Mouse (Mus musculus) forebrain, embryonic 14.5 days (tissue): ENCODE data around the gene Siah3. TPM values are rescaled to one million over a fixed set of nuclear protein-coding genes. Genes with fewer than 3 reads are reported as not detected.

Experiments
- ATAC-seq: fragments of 200-750 bp; cut with Nextera tagmentation; 2 replicates; pipeline ENCODE4 v1.8.0; 2017; ENCODE audit warnings: mild to moderate bottlenecking, moderate library complexity
- DNase-seq: peaks from one replicate; pipeline ENCODE4 v3.0.0-alpha.2; 2015; ENCODE audit warnings: low spot score
- H3K27ac ChIP-seq: fragments of 300-500 bp; sonication (generic); 2 replicates; pipeline ENCODE4 v1.5.1; 2014; ENCODE audit warnings: low read depth, mild to moderate bottlenecking, control low read depth, low read length, moderate library complexity
- H3K27me3 ChIP-seq: fragments of 300-500 bp; sonication (generic); replicated peaks from 2 replicates; pipeline ENCODE4 v1.6.1; 2014; ENCODE audit warnings: low read length, control low read depth, mixed read lengths; ENCODE audit not compliant: control insufficient read depth, insufficient read depth
- H3K36me3 ChIP-seq: fragments of 300-500 bp; sonication (generic); 2 replicates; pipeline ENCODE4 v1.6.1; 2014; ENCODE audit warnings: low read length, control low read depth; ENCODE audit not compliant: control insufficient read depth, insufficient read depth
- H3K4me1 ChIP-seq: fragments of 300-500 bp; sonication (generic); 2 replicates; pipeline ENCODE4 v1.6.1; 2014; ENCODE audit warnings: antibody characterized with exemption, low read length, control low read depth; ENCODE audit not compliant: control insufficient read depth, insufficient read depth
- H3K4me2 ChIP-seq: fragments of 300-500 bp; sonication (generic); 2 replicates; pipeline ENCODE4 v1.6.1; 2014; ENCODE audit warnings: mild to moderate bottlenecking, control low read depth, low read length
- H3K4me3 ChIP-seq: fragments of 300-500 bp; sonication (generic); 2 replicates; pipeline ENCODE4 v1.5.1; 2014; ENCODE audit warnings: low read depth, low read length, control low read depth
- H3K9ac ChIP-seq: fragments of 300-500 bp; sonication (generic); 2 replicates; pipeline ENCODE4 v1.6.1; 2014; ENCODE audit warnings: mild to moderate bottlenecking, low read length, control low read depth, moderate library complexity
- H3K9me3 ChIP-seq: fragments of 300-500 bp; sonication (generic); replicated peaks from 2 replicates; pipeline ENCODE4 v1.6.1; 2016; ENCODE audit warnings: low read length, control low read depth, mixed read lengths; ENCODE audit not compliant: control insufficient read depth
- WGBS: fragments of 180-500 bp; shearing (Covaris S2); extraction: QIAGEN DNeasy Blood & Tissue Kit; methylation state at CpG from one replicate; pipeline ENCODE4 v1.1.7; 2014; 5-methylcytosine and 5-hydroxymethylcytosine counted together
- polyA plus RNA-seq: library from polyadenylated mRNA; unstranded; fragments of >200 nt; fragmentation: Nextera tagmentation; extraction: Ambion mirVana; gene quantifications from 2 replicates; pipeline ENCODE4 v1.2.1, GENCODE M21; 2014

Siah3 gene
- polyA plus RNA-seq, 1 experiment from 2014 or later = 7.0 TPM

- DNase-seq = peak; percentile 87
Measured at GRCm38 (mm10) chr14:75482231-75483175, 26.7 kb downstream of the Siah3 start.

GRCm38 (mm10) chr14:75483176-75483546 lies 27.4 kb downstream of the Siah3 start:
- Histone ChIP-seq H3K36me3 (0 out of 2 replicates have a peak, but pooled peaks cover 2% of the 10 kb centered on the region), H3K27ac (peak overlapping the region; percentile 84), H3K4me1 (peaks cover 28% of the 10 kb centered on the region), H3K4me3 (no peak overlapping the region), H3K4me2 (no peak overlapping the region), H3K9ac (no peak overlapping the region), H3K9me3 (no peaks in the 10 kb centered on the region), H3K27me3 (no peaks in the 10 kb centered on the region)
- 44% methylated on average over 6 of the region's 6 CpGs for WGBS
- DNase-seq = no peak
- peak; percentile 66 for ATAC-seq

More at GRCm38 (mm10) chr14:75482231-75483175, 26.7 kb downstream of the Siah3 start:
- peak overlapping the region; percentile 84 for H3K27ac ChIP-seq
- no peaks in the 10 kb centered on the region for H3K27me3 ChIP-seq
- 0 out of 2 replicates have a peak overlapping the region, but pooled peaks have one; percentile 9 for H3K4me2 ChIP-seq
- WGBS = 32% methylated on average over 15 of the region's 15 CpGs
- H3K36me3 ChIP-seq = 0 out of 2 replicates have a peak, but pooled peaks cover 2% of the 10 kb centered on the region
- peaks cover 28% of the 10 kb centered on the region for H3K4me1 ChIP-seq
- no peaks in the 10 kb centered on the region for H3K9me3 ChIP-seq
- H3K4me3 ChIP-seq = no peak overlapping the region
- peak; percentile 88 for ATAC-seq
- no peak overlapping the region; the same call in 1 of the 2 replicates for H3K9ac ChIP-seq

GRCm38 (mm10) chr14:75487932-75488331 lies 32.1 kb downstream of the Siah3 start:
- Histone ChIP-seq H3K4me2 (no peak overlapping the region), H3K27ac (no peak overlapping the region), H3K9ac (no peak overlapping the region), H3K9me3 (no peaks in the 10 kb centered on the region), H3K27me3 (no peaks in the 10 kb centered on the region), H3K4me3 (no peak overlapping the region), H3K36me3 (0 out of 2 replicates have a peak, but pooled peaks cover 2% of the 10 kb centered on the region), H3K4me1 (peaks cover 18% of the 10 kb centered on the region)
- WGBS = 66% methylated on average over 7 of the region's 7 CpGs
- no peak for ATAC-seq
- DNase-seq = no peak

- no peak overlapping the region for H3K4me2 ChIP-seq
- DNase-seq (no peak), ATAC-seq (no peak)
- no peaks in the 10 kb centered on the region for H3K9me3 ChIP-seq
- H3K4me1 ChIP-seq = no peaks in the 10 kb centered on the region
- H3K27ac ChIP-seq = no peak overlapping the region
- no peaks in the 10 kb centered on the region for H3K27me3 ChIP-seq
- H3K9ac ChIP-seq = no peak overlapping the region
- 82% methylated on average over 14 of the region's 14 CpGs for WGBS
- H3K4me3 ChIP-seq = no peak overlapping the region
- H3K36me3 ChIP-seq = no peaks in the 10 kb centered on the region
Measured at GRCm38 (mm10) chr14:75493555-75494194, 37.9 kb downstream of the Siah3 start.

- H3K4me2 ChIP-seq = no peak overlapping the region
- 57% methylated on average over 6 of the region's 6 CpGs for WGBS
- no peaks in the 10 kb centered on the region for H3K9me3 ChIP-seq
- H3K4me3 ChIP-seq = no peak overlapping the region
- no peaks in the 10 kb centered on the region for H3K4me1 ChIP-seq
- no peak overlapping the region for H3K27ac ChIP-seq
- no peaks in the 10 kb centered on the region for H3K27me3 ChIP-seq
- H3K36me3 ChIP-seq = 0 out of 2 replicates have a peak, but pooled peaks cover 4% of the 10 kb centered on the region
- DNase-seq = no peak
- no peak overlapping the region for H3K9ac ChIP-seq
- ATAC-seq = no peak
Measured at GRCm38 (mm10) chr14:75494926-75495325, 39.1 kb downstream of the Siah3 start.

GRCm38 (mm10) chr14:75501501-75501990 lies 45.8 kb downstream of the Siah3 start:
- WGBS = 45% methylated on average over 3 of the region's 3 CpGs
- DNase-seq = no peak
- no peak for ATAC-seq

GRCm38 (mm10) chr14:75502446-75502845 lies 46.7 kb downstream of the Siah3 start:
- 59% methylated on average over 8 of the region's 8 CpGs for WGBS
- ATAC-seq = 0 out of 2 replicates have a peak, but pooled peaks have one; percentile 13
- Histone ChIP-seq H3K27me3 (no peaks in the 10 kb centered on the region), H3K27ac (no peak overlapping the region), H3K4me1 (peaks cover 27% of the 10 kb centered on the region), H3K36me3 (0 out of 2 replicates have a peak, but pooled peaks cover 5% of the 10 kb centered on the region), H3K9ac (no peak overlapping the region), H3K9me3 (no peaks in the 10 kb centered on the region), H3K4me2 (no peak overlapping the region), H3K4me3 (no peak overlapping the region)
- DNase-seq = peak; percentile 76

More at GRCm38 (mm10) chr14:75501501-75501990, 45.8 kb downstream of the Siah3 start:
- Histone ChIP-seq H3K27ac (no peak overlapping the region), H3K4me2 (no peak overlapping the region), H3K36me3 (0 out of 2 replicates have a peak, but pooled peaks cover 5% of the 10 kb centered on the region), H3K27me3 (no peaks in the 10 kb centered on the region), H3K9me3 (no peaks in the 10 kb centered on the region), H3K4me1 (peaks cover 27% of the 10 kb centered on the region), H3K9ac (no peak overlapping the region), H3K4me3 (no peak overlapping the region)

- ATAC-seq (no peak), DNase-seq (no peak)
- WGBS = 71% methylated on average over 2 of the region's 2 CpGs
- H3K4me3 ChIP-seq = no peak overlapping the region
- H3K9me3 ChIP-seq = no peaks in the 10 kb centered on the region
- H3K4me1 ChIP-seq = peaks cover 27% of the 10 kb centered on the region
- H3K9ac ChIP-seq = no peak overlapping the region
- 0 out of 2 replicates have a peak, but pooled peaks cover 5% of the 10 kb centered on the region for H3K36me3 ChIP-seq
- H3K27ac ChIP-seq = peak overlapping the region; percentile 91; the same call in 1 of the 2 replicates
- no peaks in the 10 kb centered on the region for H3K27me3 ChIP-seq
- H3K4me2 ChIP-seq = no peak overlapping the region
Measured at GRCm38 (mm10) chr14:75504255-75504654, 48.5 kb downstream of the Siah3 start.
